Mouse (Mus musculus) myocyte (in vitro differentiated cells): Measurements from ENCODE around the gene Hist1h3d. TPM values are rescaled to one million over a fixed set of nuclear protein-coding genes. Genes with fewer than 3 reads are reported as not detected.
A peak's percentile ranks its signal among the peaks of the same experiment; 100 is the strongest.
"Not testable (repeated sequence)": the region's sequence is repeated elsewhere in the genome, so short reads cannot be mapped to it uniquely, and the experiment has no call there.

Experiments used
- H3K27me3 ChIP-seq: one replicate; pipeline ENCODE4 v1.6.1; 2011; ENCODE audit not compliant: control insufficient read depth, insufficient read depth, insufficient read length
- H3K36me3 ChIP-seq: one replicate; pipeline ENCODE4 v1.6.1; 2011; ENCODE audit not compliant: control insufficient read depth, insufficient read depth
- H3K4me2 ChIP-seq: one replicate; pipeline ENCODE4 v1.6.1; 2011; ENCODE audit warnings: low read depth, control low read depth
- H3K4me3 ChIP-seq: one replicate; pipeline ENCODE4 v1.5.1; 2011; ENCODE audit warnings: mild to moderate bottlenecking, control low read depth, moderate library complexity
- H3K79me2 ChIP-seq: one replicate; pipeline ENCODE4 v1.6.1; 2011; ENCODE audit not compliant: control insufficient read depth, insufficient read depth
- H3ac ChIP-seq: one replicate; pipeline ENCODE4 v1.6.1; 2011; ENCODE audit not compliant: control insufficient read depth, insufficient read length
- CEBPB ChIP-seq: IDR thresholded peaks from 2 replicates; pipeline ENCODE4 v1.6.1; 2011; ENCODE audit warnings: mild to moderate bottlenecking, moderate library complexity; ENCODE audit not compliant: poor library complexity, insufficient read depth, severe bottlenecking
- E2F4 ChIP-seq: IDR thresholded peaks from one replicate; pipeline ENCODE4 v1.6.1; 2011; ENCODE audit warnings: mild to moderate bottlenecking, control low read depth, moderate library complexity; ENCODE audit not compliant: insufficient read depth
- MAX ChIP-seq: IDR thresholded peaks from one replicate; pipeline ENCODE4 v1.6.1; 2011; ENCODE audit warnings: low read depth, mild to moderate bottlenecking, control low read depth
- MYOD1 ChIP-seq, 3 experiments: IDR thresholded peaks; one replicate each; pipeline ENCODE4 v1.6.1; 2011; ENCODE audit warnings: control low read depth in 2 of 3, low read depth in 2 of 3, mild to moderate bottlenecking in 2 of 3, moderate library complexity in 1 of 3; ENCODE audit not compliant: insufficient read length in 2 of 3, control insufficient read depth in 1 of 3
- MYOG ChIP-seq, 3 experiments: IDR thresholded peaks; one replicate each; pipeline ENCODE4 v1.6.1; 2011; ENCODE audit warnings: control low read depth in 2 of 3, low read depth in 2 of 3, mild to moderate bottlenecking in 2 of 3; ENCODE audit not compliant: insufficient read length in 2 of 3, control insufficient read depth in 1 of 3, insufficient read depth in 1 of 3
- POLR2A ChIP-seq: IDR thresholded peaks from one replicate; pipeline ENCODE4 v1.6.1; 2011; ENCODE audit warnings: low read depth, mild to moderate bottlenecking, control low read depth, moderate library complexity; ENCODE audit not compliant: insufficient read length
- POLR2AphosphoS2 ChIP-seq: IDR thresholded peaks from one replicate; pipeline ENCODE4 v1.6.1; 2011; ENCODE audit warnings: low read depth, control low read depth; ENCODE audit not compliant: insufficient read length
- REST ChIP-seq: IDR thresholded peaks from one replicate; pipeline ENCODE4 v1.6.1; 2011; ENCODE audit warnings: mild to moderate bottlenecking, control low read depth, moderate library complexity; ENCODE audit not compliant: insufficient read depth, insufficient read length
- SRF ChIP-seq: IDR thresholded peaks from one replicate; pipeline ENCODE4 v1.6.1; 2011; ENCODE audit warnings: low read depth; ENCODE audit not compliant: control insufficient read depth, insufficient read length
- TCF12 ChIP-seq: IDR thresholded peaks from one replicate; pipeline ENCODE4 v1.6.1; 2011; ENCODE audit warnings: mild to moderate bottlenecking, control low read depth; ENCODE audit not compliant: poor library complexity, insufficient read depth, severe bottlenecking
- TCF3 ChIP-seq: IDR thresholded peaks from one replicate; pipeline ENCODE4 v1.6.1; 2011; ENCODE audit warnings: low read depth, control low read depth; ENCODE audit not compliant: insufficient read length
- USF1 ChIP-seq: IDR thresholded peaks from one replicate; pipeline ENCODE4 v1.6.1; 2011; ENCODE audit warnings: low read depth, mild to moderate bottlenecking, control low read depth, moderate library complexity
- polyA plus RNA-seq: library from polyadenylated mRNA; unstranded; fragments of >200 nt; fragmentation: generic; extraction: Trizol; gene quantifications from one replicate; pipeline ENCODE4 v1.2.1, GENCODE M21; 2012; ENCODE audit warnings: missing spikeins

The Hist1h3d gene
- polyA plus RNA-seq, 1 experiment, result 2.5 TPM

DNA sequence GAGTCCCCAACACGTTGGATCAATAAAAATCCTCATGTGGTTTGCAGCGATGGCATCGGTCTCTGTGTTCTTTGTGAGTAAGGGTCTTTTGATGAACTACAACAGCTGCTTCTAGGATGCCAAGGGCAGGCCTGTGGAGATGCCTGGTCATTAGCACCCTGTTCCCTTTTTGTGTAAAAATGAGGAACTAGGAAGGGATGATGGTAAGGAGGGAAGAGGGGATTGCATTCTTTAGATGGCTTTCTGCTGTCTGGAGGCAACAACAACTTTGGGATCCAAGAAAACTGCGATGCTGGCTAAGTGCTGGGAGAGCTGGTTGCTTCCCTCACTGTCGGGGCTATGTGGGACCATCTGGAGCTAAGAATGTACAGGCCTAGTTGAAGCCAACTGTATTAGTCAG lies 37.3 kb upstream of the Hist1h3d start:
- Histone ChIP-seq H3K36me3 (no peaks in the 10 kb centered on the region), H3ac (no peak overlapping the region), H3K27me3 (no peaks in the 10 kb centered on the region), H3K4me2 (peak overlapping the region; percentile 83), H3K4me3 (peak overlapping the region; percentile 41), H3K79me2 (peaks cover 6% of the 10 kb centered on the region)
- TF ChIP-seq REST, result no peak
- no peak for TF ChIP-seq POLR2AphosphoS2
- no peak for TF ChIP-seq SRF
- TF ChIP-seq TCF3, result no peak
- no peak for TF ChIP-seq MAX
- no peak for TF ChIP-seq USF1
- no peak for TF ChIP-seq POLR2A
- TF ChIP-seq CEBPB, result no peak
- TF ChIP-seq MYOD1 (IDR thresholded peaks at IDR 0.05; ENCODE audit: control insufficient read depth in 1 of 3, insufficient read length in 2 of 3, low read depth in 2 of 3), result no peak
- TF ChIP-seq TCF12, result no peak
- TF ChIP-seq E2F4, result no peak
- no peak for TF ChIP-seq MYOG (IDR thresholded peaks at IDR 0.05; ENCODE audit: control insufficient read depth in 1 of 3, insufficient read depth in 1 of 3, insufficient read length in 2 of 3, low read depth in 2 of 3)

DNA sequence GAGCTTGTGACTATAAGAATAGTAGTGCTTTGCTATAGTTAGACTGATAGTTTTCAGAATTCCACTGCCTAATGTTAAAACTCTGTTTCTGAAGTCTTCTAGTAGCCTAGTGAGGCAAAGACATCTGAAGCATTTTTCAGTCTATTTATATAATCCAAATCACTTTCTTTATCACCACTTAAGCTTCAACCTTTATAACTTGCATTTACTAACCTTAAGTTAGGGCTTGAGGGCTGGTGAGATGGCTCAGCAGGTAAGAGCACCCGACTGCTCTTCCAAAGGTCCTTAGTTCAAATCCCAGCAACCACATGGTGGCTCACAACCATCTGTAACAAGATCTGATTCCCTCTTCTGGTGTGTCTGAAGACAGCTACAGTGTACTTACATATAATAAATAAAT lies 35.7 kb upstream of the Hist1h3d start:
- H3K36me3 ChIP-seq, H3ac ChIP-seq, H3K79me2 ChIP-seq, H3K4me2 ChIP-seq, H3K4me3 ChIP-seq, H3K27me3 ChIP-seq: not testable (repeated sequence)

- H3ac ChIP-seq, result no peak overlapping the region
- H3K4me2 ChIP-seq, result peak overlapping the region; percentile 38
These were observed 34.1 kb upstream of the Hist1h3d start for GRCm38 (mm10) chr13:23541497-23541896.

GRCm38 (mm10) chr13:23542225-23542980 lies 33.2 kb upstream of the Hist1h3d start:
- not testable (repeated sequence) for H3K27me3 ChIP-seq, H3K79me2 ChIP-seq, H3K36me3 ChIP-seq, H3ac ChIP-seq
- H3K4me2 ChIP-seq, result peak overlapping the region; percentile 91
- peak overlapping the region; percentile 37 for H3K4me3 ChIP-seq

More at GRCm38 (mm10) chr13:23541497-23541896, 34.1 kb upstream of the Hist1h3d start:
- H3K27me3 ChIP-seq, result no peaks in the 10 kb centered on the region
- H3K4me3 ChIP-seq, result peak overlapping the region; percentile 37
- no peaks in the 10 kb centered on the region for H3K36me3 ChIP-seq
- TF ChIP-seq POLR2AphosphoS2, result no peak
- no peak for TF ChIP-seq CEBPB
- TF ChIP-seq MAX, result no peak
- TF ChIP-seq REST, result no peak
- no peak for TF ChIP-seq MYOD1 (IDR thresholded peaks at IDR 0.05; ENCODE audit: control insufficient read depth in 1 of 3, insufficient read length in 2 of 3, low read depth in 2 of 3)
- TF ChIP-seq TCF3, result no peak
- no peak for TF ChIP-seq SRF
- TF ChIP-seq MYOG (IDR thresholded peaks at IDR 0.05; ENCODE audit: control insufficient read depth in 1 of 3, insufficient read depth in 1 of 3, insufficient read length in 2 of 3, low read depth in 2 of 3), result no peak
- TF ChIP-seq POLR2A, result no peak
- no peak for TF ChIP-seq TCF12
- no peak for TF ChIP-seq USF1
- no peak for TF ChIP-seq E2F4
- peaks cover 6% of the 10 kb centered on the region for H3K79me2 ChIP-seq

GRCm38 (mm10) chr13:23542999-23543607 lies 32.5 kb upstream of the Hist1h3d start, which contains the start of gene Hist1h2bh:
Gene Hist1h2bh (minus strand): TSS chr13:23543392.
- not testable (repeated sequence) for H3K79me2 ChIP-seq, H3ac ChIP-seq, H3K27me3 ChIP-seq, H3K36me3 ChIP-seq
- Histone ChIP-seq H3K4me3 (peak within 1 kb of the TSS; percentile 37), H3K4me2 (peak within 1 kb of the TSS; percentile 91)
- TF ChIP-seq E2F4 (peak; percentile 68), POLR2A (peak; percentile 65), CEBPB (peak; percentile 95), POLR2AphosphoS2 (peak; percentile 91)
